Mouse (Mus musculus): ENCODE measurements around the gene Odf3. TPM values are rescaled to one million over a fixed set of nuclear protein-coding genes. Genes with fewer than 3 reads are reported as not detected.

The Odf3 gene
- total and polyA plus RNA-seq, 2 experiments from 2014 or later: 0.10 TPM; not detected in 1

GRCm38 (mm10) chr7:140900220-140900619 lies 52.6 kb downstream of the Odf3 start, which contains the start of gene Cox8b:
Gene Cox8b (minus strand): TSS chr7:140900446.
- ATAC-seq: no peak
- Histone ChIP-seq H3K9ac (no peak within 1 kb of the TSS), H3K27me3 (ENCODE audit: insufficient read depth, low read length) (no peaks in the 10 kb centered on the region), H3K27ac (ENCODE audit: low read depth, low read length) (no peak within 1 kb of the TSS), H3K4me1 (ENCODE audit: insufficient read depth) (no peaks in the 10 kb centered on the region), H3K36me3 (ENCODE audit: insufficient read depth) (peaks cover 39% of the 10 kb centered on the region), H3K9me3 (ENCODE audit: low read length) (no peaks in the 10 kb centered on the region), H3K4me2 (ENCODE audit: low read depth) (no peak within 1 kb of the TSS), H3K4me3 (ENCODE audit: low read depth, low read length) (no peak within 1 kb of the TSS)
- DNase-seq: no peak
- no peak for TF ChIP-seq CTCF (IDR thresholded peaks at IDR 0.05; ENCODE audit: low read depth)
- WGBS: 79% methylated on average over 10 of the region's 10 CpGs

Other genes starting within 250 kb of the Odf3 start
- not detected in 2 replicates for gene Olfr46, start 246.5 kb upstream of the Odf3 start, total RNA-seq (2014; rRNA removed)
- gene Olfr46, start 246.5 kb upstream of the Odf3 start, polyA plus RNA-seq (2015; fragmentation: Nextera tagmentation; extraction: Ambion mirVana): not detected in 2 replicates
- gene Olfr61, start 218.8 kb upstream of the Odf3 start, total RNA-seq (2014; rRNA removed): not detected in 2 replicates
- gene Olfr61, start 218.8 kb upstream of the Odf3 start, polyA plus RNA-seq (2015; fragmentation: Nextera tagmentation; extraction: Ambion mirVana): not detected in 2 replicates
- gene Olfr53, start 201.4 kb upstream of the Odf3 start, total RNA-seq (2014; rRNA removed): not detected in 2 replicates
- not detected in 2 replicates for gene Olfr53, start 201.4 kb upstream of the Odf3 start, polyA plus RNA-seq (2015; fragmentation: Nextera tagmentation; extraction: Ambion mirVana)
- gene Olfr539, start 187.9 kb upstream of the Odf3 start, total RNA-seq (2014; rRNA removed): under 0.01 TPM in 2 replicates
- 0.05 TPM in 1 of 2 replicates, not detected in the other for gene Olfr539, start 187.9 kb upstream of the Odf3 start, polyA plus RNA-seq (2015; fragmentation: Nextera tagmentation; extraction: Ambion mirVana)
- gene Olfr45, start 165.9 kb upstream of the Odf3 start, total RNA-seq (2014; rRNA removed): not detected in 2 replicates
- not detected in 2 replicates for gene Olfr45, start 165.9 kb upstream of the Odf3 start, polyA plus RNA-seq (2015; fragmentation: Nextera tagmentation; extraction: Ambion mirVana)
- not detected in 2 replicates for gene Olfr541, start 150.5 kb upstream of the Odf3 start, total RNA-seq (2014; rRNA removed)
- not detected in 2 replicates for gene Olfr541, start 150.5 kb upstream of the Odf3 start, polyA plus RNA-seq (2015; fragmentation: Nextera tagmentation; extraction: Ambion mirVana)
- not detected in 2 replicates for gene Cyp2e1, start 84.1 kb upstream of the Odf3 start, total RNA-seq (2014; rRNA removed)
- gene Cyp2e1, start 84.1 kb upstream of the Odf3 start, polyA plus RNA-seq (2015; fragmentation: Nextera tagmentation; extraction: Ambion mirVana): not detected in 2 replicates
- gene Syce1, start 60.0 kb upstream of the Odf3 start, total RNA-seq (2014; rRNA removed): not detected in 2 replicates
- 0.30 TPM in 1 of 2 replicates, not detected in the other for gene Syce1, start 60.0 kb upstream of the Odf3 start, polyA plus RNA-seq (2015; fragmentation: Nextera tagmentation; extraction: Ambion mirVana)
- 19.8 and 32.1 TPM in 2 replicates for gene Zfp941, start 25.6 kb upstream of the Odf3 start, total RNA-seq (2014; rRNA removed)
- gene Zfp941, start 25.6 kb upstream of the Odf3 start, polyA plus RNA-seq (2015; fragmentation: Nextera tagmentation; extraction: Ambion mirVana): 8.3 and 15.6 TPM in 2 replicates
- gene Urah, start 12.8 kb upstream of the Odf3 start, total RNA-seq (2014; rRNA removed): not detected in 2 replicates
- 0.48 and 0.64 TPM in 2 replicates for gene Urah, start 12.8 kb upstream of the Odf3 start, polyA plus RNA-seq (2015; fragmentation: Nextera tagmentation; extraction: Ambion mirVana)
- gene Scgb1c1, start 2.3 kb upstream of the Odf3 start, total RNA-seq (2014; rRNA removed): not detected in 2 replicates
- 0.48 TPM in 1 of 2 replicates, not detected in the other for gene Scgb1c1, start 2.3 kb upstream of the Odf3 start, polyA plus RNA-seq (2015; fragmentation: Nextera tagmentation; extraction: Ambion mirVana)
- gene Gm45785, start 8.5 kb downstream of the Odf3 start, total RNA-seq (2014; rRNA removed): 2.0 and 4.2 TPM in 2 replicates
- gene Gm45785, start 8.5 kb downstream of the Odf3 start, polyA plus RNA-seq (2015; fragmentation: Nextera tagmentation; extraction: Ambion mirVana): not detected in 2 replicates
- 98.8 and 123 TPM in 2 replicates for gene Ric8a, start 9.2 kb downstream of the Odf3 start, total RNA-seq (2014; rRNA removed)
- 79.5 and 91.8 TPM in 2 replicates for gene Ric8a, start 9.2 kb downstream of the Odf3 start, polyA plus RNA-seq (2015; fragmentation: Nextera tagmentation; extraction: Ambion mirVana)
- gene Bet1l, start 9.8 kb downstream of the Odf3 start, total RNA-seq (2014; rRNA removed): 30.8 and 34.5 TPM in 2 replicates
- gene Bet1l, start 9.8 kb downstream of the Odf3 start, polyA plus RNA-seq (2015; fragmentation: Nextera tagmentation; extraction: Ambion mirVana): 48.8 and 58.0 TPM in 2 replicates
- 164 and 174 TPM in 2 replicates for gene Psmd13, start 34.2 kb downstream of the Odf3 start, total RNA-seq (2014; rRNA removed)
- 274 and 298 TPM in 2 replicates for gene Psmd13, start 34.2 kb downstream of the Odf3 start, polyA plus RNA-seq (2015; fragmentation: Nextera tagmentation; extraction: Ambion mirVana)
- gene Sirt3, start 34.5 kb downstream of the Odf3 start, total RNA-seq (2014; rRNA removed): 41.9 and 46.3 TPM in 2 replicates
- 44.2 and 48.3 TPM in 2 replicates for gene Sirt3, start 34.5 kb downstream of the Odf3 start, polyA plus RNA-seq (2015; fragmentation: Nextera tagmentation; extraction: Ambion mirVana)
- not detected in 2 replicates for gene Cox8b, start 52.6 kb downstream of the Odf3 start, total RNA-seq (2014; rRNA removed)
- not detected in 2 replicates for gene Cox8b, start 52.6 kb downstream of the Odf3 start, polyA plus RNA-seq (2015; fragmentation: Nextera tagmentation; extraction: Ambion mirVana)
- gene Nlrp6, start 73.1 kb downstream of the Odf3 start, total RNA-seq (2014; rRNA removed): 0.85 and 1.00 TPM in 2 replicates
- gene Nlrp6, start 73.1 kb downstream of the Odf3 start, polyA plus RNA-seq (2015; fragmentation: Nextera tagmentation; extraction: Ambion mirVana): 0.98 and 1.3 TPM in 2 replicates
- gene Pgghg, start 93.6 kb downstream of the Odf3 start, total RNA-seq (2014; rRNA removed): 7.2 and 8.5 TPM in 2 replicates
- gene Pgghg, start 93.6 kb downstream of the Odf3 start, polyA plus RNA-seq (2015; fragmentation: Nextera tagmentation; extraction: Ambion mirVana): 4.7 and 5.3 TPM in 2 replicates
- 0.86 TPM in 1 of 2 replicates, not detected in the other for gene Ifitm5, start 102.5 kb downstream of the Odf3 start, total RNA-seq (2014; rRNA removed)
- 0.28 and 0.45 TPM in 2 replicates for gene Ifitm5, start 102.5 kb downstream of the Odf3 start, polyA plus RNA-seq (2015; fragmentation: Nextera tagmentation; extraction: Ambion mirVana)
- not detected in 2 replicates for gene Gm45717, start 108.1 kb downstream of the Odf3 start, total RNA-seq (2014; rRNA removed)
- gene Gm45717, start 108.1 kb downstream of the Odf3 start, polyA plus RNA-seq (2015; fragmentation: Nextera tagmentation; extraction: Ambion mirVana): not detected in 2 replicates
- 45.2 and 55.6 TPM in 2 replicates for gene Ifitm2, start 108.2 kb downstream of the Odf3 start, total RNA-seq (2014; rRNA removed)
- 240 and 270 TPM in 2 replicates for gene Ifitm2, start 108.2 kb downstream of the Odf3 start, polyA plus RNA-seq (2015; fragmentation: Nextera tagmentation; extraction: Ambion mirVana)
- 10.5 and 12.7 TPM in 2 replicates for gene Ifitm1, start 119.4 kb downstream of the Odf3 start, total RNA-seq (2014; rRNA removed)
- 14.5 and 19.4 TPM in 2 replicates for gene Ifitm1, start 119.4 kb downstream of the Odf3 start, polyA plus RNA-seq (2015; fragmentation: Nextera tagmentation; extraction: Ambion mirVana)
- gene Ifitm3, start 163.0 kb downstream of the Odf3 start, total RNA-seq (2014; rRNA removed): 12.2 and 35.9 TPM in 2 replicates
- gene Ifitm3, start 163.0 kb downstream of the Odf3 start, polyA plus RNA-seq (2015; fragmentation: Nextera tagmentation; extraction: Ambion mirVana): 78.8 and 81.3 TPM in 2 replicates
- 2.0 TPM in 1 of 2 replicates, not detected in the other for gene Ifitm6, start 170.1 kb downstream of the Odf3 start, total RNA-seq (2014; rRNA removed)
- 0.34 and 0.38 TPM in 2 replicates for gene Ifitm6, start 170.1 kb downstream of the Odf3 start, polyA plus RNA-seq (2015; fragmentation: Nextera tagmentation; extraction: Ambion mirVana)
- not detected in 2 replicates for gene Gm17387, start 181.3 kb downstream of the Odf3 start, total RNA-seq (2014; rRNA removed)
- gene Gm17387, start 181.3 kb downstream of the Odf3 start, polyA plus RNA-seq (2015; fragmentation: Nextera tagmentation; extraction: Ambion mirVana): not detected in 2 replicates
- 126 and 163 TPM in 2 replicates for gene B4galnt4, start 213.3 kb downstream of the Odf3 start, total RNA-seq (2014; rRNA removed)
- 42.3 and 47.4 TPM in 2 replicates for gene B4galnt4, start 213.3 kb downstream of the Odf3 start, polyA plus RNA-seq (2015; fragmentation: Nextera tagmentation; extraction: Ambion mirVana)
- gene Pkp3, start 230.4 kb downstream of the Odf3 start, total RNA-seq (2014; rRNA removed): not detected in 2 replicates
- 0.08 TPM in 1 of 2 replicates, not detected in the other for gene Pkp3, start 230.4 kb downstream of the Odf3 start, polyA plus RNA-seq (2015; fragmentation: Nextera tagmentation; extraction: Ambion mirVana)

Measured in forebrain, postnatal 0 days (tissue).